Mouse (Mus musculus): Measurements from ENCODE around the gene Adad1.

Gene Adad1

DNA sequence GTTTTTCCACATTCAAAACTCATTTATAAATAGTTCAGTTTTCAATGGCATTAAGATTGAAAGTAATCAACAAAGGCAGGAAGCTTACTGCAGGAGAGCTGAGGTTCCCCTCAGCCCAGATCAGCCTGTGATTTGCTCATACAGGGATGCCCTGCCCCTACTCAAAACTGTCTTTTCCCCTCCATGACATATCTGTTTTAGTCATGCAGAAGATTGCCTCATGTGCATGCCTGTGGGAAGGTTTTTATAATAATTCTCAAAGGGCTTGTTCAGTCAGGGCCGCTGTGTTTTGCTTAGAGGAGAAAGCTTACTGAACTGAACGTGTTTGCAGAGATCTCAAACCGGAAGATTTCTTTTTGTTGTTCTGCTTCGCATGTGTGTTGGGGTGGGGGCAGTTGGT is 97.8 kb downstream of the Adad1 start:
- in situ Hi-C loops (cut with MboI, MseI): no loop called here

- in situ Hi-C loops (cut with MboI, MseI): no loop called here
These were observed 106.0 kb downstream of the Adad1 start for GRCm38 (mm10) chr3:37169283-37169682.
